Mouse (Mus musculus) heart, embryonic 16.5 days (tissue): Measurements from ENCODE around the gene Nab2. TPM values are rescaled to one million over a fixed set of nuclear protein-coding genes. Genes with fewer than 3 reads are reported as not detected.
"Not testable (repeated sequence)": the region's sequence is repeated elsewhere in the genome, so short reads cannot be mapped to it uniquely, and the experiment has no call there.

Experiments
- ATAC-seq: fragments of 200-750 bp; cut with Nextera tagmentation; replicated peaks from 2 replicates; pipeline ENCODE4 v1.8.0; 2017; ENCODE audit warnings: moderate number of reproducible peaks; ENCODE audit not compliant: insufficient read depth, low FRiP score; ENCODE audit errors: extremely low read depth
- H3K27ac ChIP-seq: fragments of 300-500 bp; sonication (generic); 2 replicates; pipeline ENCODE4 v1.5.1; 2014; ENCODE audit warnings: mild to moderate bottlenecking, low read length, control low read depth, moderate library complexity
- H3K27me3 ChIP-seq: fragments of 300-500 bp; sonication (generic); 2 replicates; pipeline ENCODE4 v1.6.1; 2014; ENCODE audit warnings: low read length, mixed read lengths; ENCODE audit not compliant: control insufficient read depth, insufficient read depth
- H3K36me3 ChIP-seq: fragments of 300-500 bp; sonication (generic); 2 replicates; pipeline ENCODE4 v1.6.1; 2014; ENCODE audit not compliant: control insufficient read depth, insufficient read depth
- H3K4me1 ChIP-seq: fragments of 300-500 bp; sonication (generic); 2 replicates; pipeline ENCODE4 v1.6.1; 2014; ENCODE audit warnings: low read length, mixed read lengths; ENCODE audit not compliant: control insufficient read depth, insufficient read depth
- H3K4me2 ChIP-seq: fragments of 300-500 bp; sonication (generic); 2 replicates; pipeline ENCODE4 v1.6.1; 2014; ENCODE audit warnings: low read depth, mild to moderate bottlenecking, control low read depth, low read length
- H3K4me3 ChIP-seq: fragments of 300-500 bp; sonication (generic); 2 replicates; pipeline ENCODE4 v1.5.1; 2014; ENCODE audit warnings: mild to moderate bottlenecking, control low read depth, low read length
- H3K9ac ChIP-seq: fragments of 300-500 bp; sonication (generic); 2 replicates; pipeline ENCODE4 v1.6.1; 2014; ENCODE audit warnings: low read length, control low read depth
- H3K9me3 ChIP-seq: fragments of 300-500 bp; sonication (generic); replicated peaks from 2 replicates; pipeline ENCODE4 v1.6.1; 2016; ENCODE audit warnings: low read length; ENCODE audit not compliant: control insufficient read depth
- WGBS: fragments of 180-500 bp; shearing (Covaris S2); extraction: QIAGEN DNeasy Blood & Tissue Kit; methylation state at CpG from one replicate; pipeline ENCODE4 v1.1.7; 2014; 5-methylcytosine and 5-hydroxymethylcytosine counted together
- polyA plus RNA-seq: library from polyadenylated mRNA; unstranded; fragments of >200 nt; fragmentation: Nextera tagmentation; extraction: Ambion mirVana; gene quantifications from 2 replicates; pipeline ENCODE4 v1.2.1, GENCODE M21; 2015

Nab2 gene
- polyA plus RNA-seq, 1 experiment from 2014 or later, result 10.9 TPM

DNA sequence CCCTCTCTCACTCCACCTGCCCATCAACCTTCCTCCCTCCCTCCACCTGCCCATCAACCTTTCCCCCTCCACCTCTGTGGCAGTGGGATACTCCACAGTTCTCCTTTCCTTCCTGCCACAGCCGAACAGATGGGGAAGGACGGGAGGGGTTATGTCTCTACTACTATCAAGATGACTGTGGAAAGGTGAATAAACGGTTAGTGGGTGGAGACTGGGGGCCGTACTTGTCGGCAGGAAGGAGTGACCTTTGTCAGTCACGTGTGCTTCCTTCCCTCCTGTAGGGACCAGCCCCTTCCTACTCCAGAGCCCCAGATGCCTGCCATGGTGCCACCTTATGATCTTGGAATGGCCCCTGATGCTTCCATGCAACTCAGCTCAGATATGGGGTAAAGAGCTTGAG, 10.3 kb downstream of the Nab2 start:
- Histone ChIP-seq H3K36me3 (peaks cover 42% of the 10 kb centered on the region), H3K4me3 (no peak overlapping the region), H3K4me2 (no peak overlapping the region), H3K4me1 (peaks cover 23% of the 10 kb centered on the region), H3K9ac (no peak overlapping the region), H3K27me3 (no peaks in the 10 kb centered on the region), H3K27ac (no peak overlapping the region), H3K9me3 (no peaks in the 10 kb centered on the region)
- ATAC-seq, result no peak
- 25% methylated on average over 6 of the region's 6 CpGs for WGBS

DNA sequence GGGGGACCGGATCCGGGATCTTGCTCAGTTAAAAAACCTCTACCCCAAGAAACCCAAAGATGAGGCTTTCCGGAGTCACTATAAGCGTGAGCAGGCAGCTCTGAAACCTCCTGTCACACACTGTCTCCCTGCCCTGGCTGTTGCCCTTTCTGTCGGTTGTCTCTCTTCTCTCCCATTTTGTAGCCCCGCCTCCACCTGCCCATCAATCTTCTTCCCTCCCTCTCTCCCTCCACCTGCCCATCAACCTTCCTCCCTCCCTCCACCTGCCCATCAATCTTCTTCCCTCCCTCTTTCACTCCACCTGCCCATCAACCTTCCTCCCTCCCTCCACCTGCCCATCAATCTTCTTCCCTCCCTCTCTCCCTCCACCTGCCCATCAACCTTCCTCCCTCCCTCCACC, 10.8 kb downstream of the Nab2 start:
- ATAC-seq, H3K4me3 ChIP-seq, H3K27me3 ChIP-seq, H3K9ac ChIP-seq, H3K4me2 ChIP-seq, H3K9me3 ChIP-seq, H3K27ac ChIP-seq: not testable (repeated sequence)
- Histone ChIP-seq H3K4me1 (peaks cover 18% of the 10 kb centered on the region), H3K36me3 (peaks cover 47% of the 10 kb centered on the region)
- 75% methylated on average over 6 of the region's 6 CpGs for WGBS

DNA sequence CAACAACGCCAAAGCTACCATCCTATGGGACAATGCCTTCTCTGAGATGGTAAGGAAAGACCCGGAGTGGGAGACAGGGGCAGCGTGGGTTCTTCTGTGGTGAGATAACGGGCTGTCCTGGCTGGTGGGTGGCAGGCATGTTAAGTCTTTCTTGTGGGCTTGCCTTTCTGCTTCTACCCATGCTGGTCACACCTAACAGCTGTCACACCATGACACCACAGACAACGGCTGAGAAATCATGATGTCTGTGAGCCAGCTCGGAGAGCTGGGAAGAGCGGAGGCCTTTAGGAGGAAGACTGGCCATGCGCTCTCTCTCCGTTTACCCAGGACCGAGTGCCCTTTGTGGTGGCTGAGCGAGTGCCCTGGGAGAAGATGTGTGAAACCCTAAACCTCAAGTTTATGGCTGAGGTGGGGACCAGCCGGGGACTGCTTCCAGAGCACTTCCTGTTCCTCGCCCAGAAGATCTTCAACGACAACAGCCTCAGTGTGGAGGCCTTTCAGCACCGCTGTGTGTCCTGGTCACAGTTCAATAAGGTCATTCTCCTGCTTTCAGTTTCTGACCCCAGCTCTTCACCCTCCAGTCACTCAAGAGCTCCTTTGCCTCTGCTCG, 13.3 kb downstream of the Nab2 start:
- H3K4me2 ChIP-seq, result no peak overlapping the region
- H3K4me1 ChIP-seq, result no peaks in the 10 kb centered on the region
- H3K27ac ChIP-seq, result no peak overlapping the region
- no peaks in the 10 kb centered on the region for H3K9me3 ChIP-seq
- no peak for ATAC-seq
- no peak overlapping the region for H3K9ac ChIP-seq
- 75% methylated on average over 16 of the region's 16 CpGs for WGBS
- H3K36me3 ChIP-seq, result peaks cover 58% of the 10 kb centered on the region
- H3K4me3 ChIP-seq, result no peak overlapping the region
- no peaks in the 10 kb centered on the region for H3K27me3 ChIP-seq

DNA sequence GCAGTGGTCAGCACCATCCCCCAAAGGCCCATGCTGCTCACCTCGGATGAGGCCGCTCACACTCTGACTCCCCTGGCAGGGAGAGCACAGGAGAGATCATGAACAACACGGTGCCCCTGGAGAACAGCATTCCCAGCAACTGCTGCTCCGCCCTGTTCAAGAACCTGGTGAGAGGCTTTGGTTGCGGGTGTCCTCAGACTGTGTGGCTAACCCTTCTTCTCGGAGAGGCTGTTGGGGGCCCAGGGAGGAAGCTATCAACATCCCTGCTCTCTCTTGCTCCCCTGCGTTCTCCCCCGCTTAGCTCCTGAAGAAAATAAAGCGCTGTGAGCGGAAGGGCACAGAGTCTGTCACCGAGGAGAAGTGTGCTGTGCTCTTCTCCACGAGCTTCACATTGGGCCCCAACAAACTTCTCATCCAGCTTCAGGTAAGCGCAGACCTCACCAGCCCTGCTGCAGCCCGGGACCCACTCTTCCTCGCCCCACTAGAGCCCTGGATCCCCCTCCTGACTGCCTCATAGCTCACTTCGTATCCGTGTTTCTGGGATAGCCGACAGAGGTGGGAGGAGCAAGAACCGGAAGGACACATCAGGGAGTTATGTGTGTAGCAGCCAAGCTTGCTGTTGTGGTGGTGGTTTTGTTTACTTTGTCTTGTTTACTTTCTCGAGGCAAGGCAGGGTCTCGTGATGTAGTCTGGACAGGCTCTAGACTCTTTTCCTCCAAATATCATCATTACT, 15.3 kb downstream of the Nab2 start:
- no peak for ATAC-seq
- no peaks in the 10 kb centered on the region for H3K4me1 ChIP-seq
- WGBS, result 48% methylated on average over 21 of the region's 21 CpGs
- H3K9ac ChIP-seq, result no peak overlapping the region
- H3K27ac ChIP-seq, result no peak overlapping the region
- H3K27me3 ChIP-seq, result no peaks in the 10 kb centered on the region
- H3K4me3 ChIP-seq, result no peak overlapping the region
- H3K4me2 ChIP-seq, result no peak overlapping the region
- H3K9me3 ChIP-seq, result no peaks in the 10 kb centered on the region
- peaks cover 64% of the 10 kb centered on the region for H3K36me3 ChIP-seq

DNA sequence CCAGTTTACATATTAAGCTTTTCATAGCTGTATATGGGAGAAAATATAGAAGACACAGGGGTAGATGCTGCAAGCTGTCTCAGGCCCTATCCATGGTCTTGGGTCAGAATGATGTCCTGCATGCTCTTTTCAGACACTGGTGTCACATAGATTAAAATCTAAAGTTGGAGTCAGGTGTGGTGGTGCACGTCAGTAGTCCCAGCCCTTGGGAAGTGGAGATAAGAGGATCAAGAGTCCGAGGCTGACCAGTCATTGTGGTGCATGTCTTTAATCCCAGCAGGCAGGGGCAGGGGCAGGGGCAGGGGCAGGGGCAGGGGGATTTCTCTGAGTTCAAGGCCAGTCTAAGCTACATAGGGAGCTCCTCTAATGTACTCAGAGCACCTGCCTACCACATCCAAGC, 22.6 kb downstream of the Nab2 start:
- H3K4me3 ChIP-seq, result no peak overlapping the region
- H3K36me3 ChIP-seq, result peaks cover 21% of the 10 kb centered on the region
- H3K4me2 ChIP-seq, result no peak overlapping the region
- peaks cover 16% of the 10 kb centered on the region for H3K4me1 ChIP-seq
- no peaks in the 10 kb centered on the region for H3K27me3 ChIP-seq
- H3K9ac ChIP-seq, result no peak overlapping the region
- 69% methylated on average over 2 of the region's 2 CpGs for WGBS
- no peak overlapping the region for H3K27ac ChIP-seq
- no peak for ATAC-seq
- no peaks in the 10 kb centered on the region for H3K9me3 ChIP-seq

DNA sequence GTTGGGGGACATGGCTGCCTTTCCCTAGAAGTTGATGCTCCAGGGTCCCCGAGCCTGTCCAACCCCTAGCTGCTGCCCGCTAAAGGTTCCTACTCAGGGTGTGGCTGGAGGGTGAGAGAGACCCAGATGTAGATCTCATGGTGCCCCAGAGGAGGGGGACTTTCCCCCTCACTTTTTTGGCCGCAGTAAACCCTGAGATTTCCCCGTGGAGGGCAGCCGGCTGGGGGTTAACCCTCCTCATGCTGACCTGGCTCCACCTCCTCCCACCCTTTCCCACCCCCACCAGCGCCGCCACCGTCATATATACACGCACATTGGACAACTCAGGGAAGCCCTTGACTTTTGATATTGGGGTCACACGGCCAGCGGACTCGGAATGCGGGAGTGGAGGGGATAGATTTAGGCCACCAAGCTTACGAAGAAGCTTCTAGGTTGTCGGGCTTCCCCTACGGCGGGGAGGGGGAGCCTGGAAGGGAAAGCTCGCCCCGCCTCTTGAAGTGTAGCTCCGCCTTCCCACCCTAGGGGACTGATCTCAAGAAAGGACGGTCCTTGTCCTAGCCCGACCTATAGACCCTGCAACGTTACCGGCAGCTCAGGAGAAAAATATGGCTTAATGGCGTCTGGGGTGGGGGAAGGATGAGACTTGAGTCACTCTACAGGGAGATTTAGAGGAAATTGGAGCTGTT, 24.7 kb downstream of the Nab2 start:
- Histone ChIP-seq H3K9ac (peak overlapping the region; percentile 90), H3K4me3 (peak overlapping the region; percentile 77), H3K9me3 (no peaks in the 10 kb centered on the region), H3K4me2 (peak overlapping the region; percentile 92), H3K27ac (peak overlapping the region; percentile 86), H3K36me3 (peaks cover 14% of the 10 kb centered on the region), H3K27me3 (no peaks in the 10 kb centered on the region), H3K4me1 (peaks cover 16% of the 10 kb centered on the region)
- ATAC-seq, result peak; percentile 64
- WGBS, result under 1% methylated on average over 25 of the region's 25 CpGs

DNA sequence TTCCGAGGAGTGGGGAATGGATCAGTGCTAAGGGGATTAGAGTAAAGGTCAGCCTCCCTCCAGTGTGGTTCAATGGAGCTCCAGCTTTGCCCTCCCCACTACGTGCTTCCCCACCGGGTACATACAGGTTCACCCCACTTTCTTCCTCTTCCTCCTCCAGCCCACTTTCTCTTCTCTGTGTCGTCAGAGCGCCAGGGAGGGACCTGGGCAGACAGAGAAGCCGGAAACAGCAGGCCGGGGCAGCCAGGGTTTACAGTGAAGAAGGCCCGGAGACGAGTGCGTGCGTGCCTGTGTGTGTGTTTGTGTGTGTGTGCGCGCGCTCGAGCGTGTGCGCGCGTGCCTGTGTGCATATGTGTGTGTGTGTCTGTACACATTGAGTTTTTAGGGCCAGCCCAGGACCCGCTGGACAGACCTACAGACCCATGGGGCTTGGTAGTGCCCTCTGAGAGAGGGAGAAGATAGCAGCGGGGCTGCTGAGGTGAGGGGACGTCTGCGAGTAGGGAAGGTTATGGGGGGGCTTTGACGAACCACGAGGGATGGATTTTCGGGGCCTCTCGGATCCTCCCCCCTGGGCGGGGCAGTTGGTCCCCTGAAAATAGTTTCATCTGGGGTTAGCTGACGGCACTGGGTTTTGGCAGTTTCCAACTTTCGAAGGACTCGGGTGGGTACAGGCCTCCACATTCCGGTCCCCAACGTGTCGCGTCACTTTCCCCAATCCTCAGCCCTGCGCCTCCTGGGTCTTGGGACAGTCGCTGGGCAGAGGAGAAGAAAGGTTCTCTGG, 25.4 kb downstream of the Nab2 start, which contains the start of gene Stat6:
TSS of gene Stat6 (plus strand) at position 215 of the 781 bp plus-strand sequence.
- no peaks in the 10 kb centered on the region for H3K9me3 ChIP-seq
- peaks cover 7% of the 10 kb centered on the region for H3K36me3 ChIP-seq
- peak within 1 kb of the TSS; percentile 92 for H3K4me2 ChIP-seq
- H3K4me3 ChIP-seq, result peak within 1 kb of the TSS; percentile 77
- 2% methylated on average over 37 of the region's 37 CpGs for WGBS
- peaks cover 16% of the 10 kb centered on the region for H3K4me1 ChIP-seq
- H3K9ac ChIP-seq, result peak within 1 kb of the TSS; percentile 90
- no peaks in the 10 kb centered on the region for H3K27me3 ChIP-seq
- ATAC-seq, result peak; percentile 63
- H3K27ac ChIP-seq, result peak within 1 kb of the TSS; percentile 86

DNA sequence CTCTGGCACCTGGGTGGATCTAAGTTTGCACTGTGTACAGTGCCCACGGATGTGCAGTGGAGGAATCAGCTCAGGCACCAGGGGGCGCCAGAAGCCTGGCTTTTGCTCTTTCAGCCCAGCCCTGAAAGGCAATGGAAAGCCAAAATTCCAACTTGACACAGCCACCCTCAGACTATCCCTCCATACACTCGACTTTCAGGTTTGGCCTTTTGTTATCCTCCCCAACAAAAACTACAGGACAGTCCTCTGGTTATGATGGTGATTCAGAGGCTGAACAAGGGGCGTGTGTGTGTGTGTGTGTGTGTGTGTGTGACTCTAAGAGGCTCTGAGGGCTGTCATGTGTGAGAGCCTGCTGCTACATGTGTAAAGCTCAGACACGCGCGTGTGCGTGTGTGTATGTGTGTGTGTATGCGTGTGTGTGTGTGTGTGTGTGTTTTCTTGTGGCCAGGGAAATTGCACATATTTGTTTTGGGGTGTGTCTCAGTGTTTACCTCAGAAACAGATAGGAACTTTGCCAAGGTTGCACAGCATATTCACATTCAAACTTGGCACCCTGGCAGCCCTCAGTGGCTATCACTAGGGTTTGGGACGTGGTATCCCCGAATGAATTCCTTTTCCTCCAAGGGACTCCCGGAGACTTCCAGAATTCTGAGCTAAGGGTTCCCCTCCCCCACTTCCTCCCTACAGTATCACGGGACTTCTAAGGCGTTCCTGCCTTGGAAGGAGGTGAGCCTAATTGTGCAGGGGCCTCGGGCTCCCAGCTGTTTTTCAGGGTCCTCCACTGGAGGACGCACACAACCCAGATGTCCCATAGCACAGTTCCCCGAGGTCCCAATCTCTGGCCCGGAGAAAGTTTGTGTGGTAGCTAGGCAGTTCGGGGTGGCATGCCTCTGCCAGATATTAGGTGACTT, 26.3 kb downstream of the Nab2 start:
- peak overlapping the region; percentile 77 for H3K4me3 ChIP-seq
- H3K4me1 ChIP-seq, result peaks cover 16% of the 10 kb centered on the region
- H3K27me3 ChIP-seq, result no peaks in the 10 kb centered on the region
- ATAC-seq, result peak; percentile 69
- peak overlapping the region; percentile 86 for H3K27ac ChIP-seq
- H3K36me3 ChIP-seq, result peaks cover 2% of the 10 kb centered on the region; the same call in 1 of the 2 replicates
- WGBS, result 6% methylated on average over 19 of the region's 19 CpGs
- H3K9me3 ChIP-seq, result no peaks in the 10 kb centered on the region
- peak overlapping the region; percentile 92 for H3K4me2 ChIP-seq
- H3K9ac ChIP-seq, result peak overlapping the region; percentile 90
